Mouse (Mus musculus) MEL (cell line): ENCODE results near the gene Ints11. TPM values are rescaled to one million over a fixed set of nuclear protein-coding genes. Genes with fewer than 3 reads are reported as not detected.

Experiments
- DNase-seq: peaks from one replicate; pipeline ENCODE4 v3.0.0; 2011; ENCODE audit warnings: low read depth, low spot score
- H3K27ac ChIP-seq: 2 replicates; pipeline ENCODE4 v1.5.1; 2012; ENCODE audit warnings: low read depth, mild to moderate bottlenecking, control low read depth, low read length, moderate library complexity; ENCODE audit not compliant: control insufficient read depth
- H3K27me3 ChIP-seq, 2 experiments: fragments of 150-350 bp in 1 of 2; sonication (generic) in 1 of 2; 2 replicates each; pipeline ENCODE4 v1.6.1; 2012; ENCODE audit warnings: low read length in 2 of 2, mild to moderate bottlenecking in 2 of 2, improper control_type of control experiment in 1 of 2, moderate library complexity in 1 of 2; ENCODE audit not compliant: insufficient read depth in 2 of 2, control insufficient read depth in 1 of 2
- H3K36me3 ChIP-seq, 2 experiments: 2 replicates each; pipeline ENCODE4 v1.6.1; 2012 to 2014; ENCODE audit warnings: low read length in 2 of 2, improper control_type of control experiment in 1 of 2, inconsistent platforms in 1 of 2, mild to moderate bottlenecking in 1 of 2; ENCODE audit not compliant: insufficient read depth in 2 of 2, control insufficient read depth in 1 of 2
- H3K4me1 ChIP-seq, 2 experiments: fragments of 150-350 bp in 1 of 2; sonication (generic) in 1 of 2; 2 replicates each; pipeline ENCODE4 v1.6.1; 2012; ENCODE audit warnings: low read length in 2 of 2, improper control_type of control experiment in 1 of 2, mild to moderate bottlenecking in 1 of 2; ENCODE audit not compliant: insufficient read depth in 2 of 2, control insufficient read depth in 1 of 2
- H3K4me3 ChIP-seq, 2 experiments: fragments of 150-350 bp in 1 of 2; sonication (generic) in 1 of 2; 2 replicates each; pipeline ENCODE4 v1.5.1; 2012; ENCODE audit warnings: low read depth in 2 of 2, low read length in 2 of 2, mild to moderate bottlenecking in 2 of 2, moderate library complexity in 2 of 2, control low read depth in 1 of 2, improper control_type of control experiment in 1 of 2; ENCODE audit not compliant: control insufficient read depth in 1 of 2, insufficient read depth in 1 of 2
- H3K79me2 ChIP-seq: 2 replicates; pipeline ENCODE4 v1.6.1; 2012; ENCODE audit warnings: mild to moderate bottlenecking, low read length, moderate library complexity; ENCODE audit not compliant: control insufficient read depth, poor library complexity, insufficient read depth
- H3K9ac ChIP-seq: 2 replicates; pipeline ENCODE4 v1.6.1; 2012; ENCODE audit warnings: low read depth, mild to moderate bottlenecking, control low read depth, low read length, moderate library complexity; ENCODE audit not compliant: control insufficient read depth, poor library complexity, severe bottlenecking
- H3K9me3 ChIP-seq: fragments of 150-350 bp; sonication (generic); replicated peaks from 2 replicates; pipeline ENCODE4 v1.6.1; 2012; ENCODE audit warnings: mild to moderate bottlenecking, low read length, improper control_type of control experiment, moderate library complexity; ENCODE audit not compliant: insufficient read depth
- BHLHE40 ChIP-seq: IDR thresholded peaks from 2 replicates; pipeline ENCODE4 v1.6.1; 2012; ENCODE audit warnings: low read depth, mild to moderate bottlenecking, inconsistent platforms, low read length, improper control_type of control experiment, borderline replicate concordance
- CTCF ChIP-seq, 3 experiments: IDR thresholded peaks in 2 of 3; conservative IDR thresholded peaks in 1 of 3; 2 replicates each; pipeline ENCODE4 v1.5.1; 2011 to 2012; ENCODE audit warnings: low read length in 3 of 3, low read depth in 2 of 3, mild to moderate bottlenecking in 2 of 3, improper control_type of control experiment in 1 of 3, inconsistent platforms in 1 of 3, mixed read lengths in 1 of 3, moderate library complexity in 1 of 3; ENCODE audit not compliant: control insufficient read depth in 1 of 3, insufficient read depth in 1 of 3, poor library complexity in 1 of 3, severe bottlenecking in 1 of 3
- ELF1 ChIP-seq: IDR thresholded peaks from 2 replicates; pipeline ENCODE4 v1.6.1; 2014; ENCODE audit warnings: low read depth, mild to moderate bottlenecking, inconsistent platforms, low read length, improper control_type of control experiment, moderate library complexity
- EP300 ChIP-seq, 2 experiments: IDR thresholded peaks; 2 replicates each; pipeline ENCODE4 v1.6.1; 2011; ENCODE audit warnings: improper control_type of control experiment in 2 of 2, low read length in 2 of 2, low read depth in 1 of 2, mild to moderate bottlenecking in 1 of 2
- HCFC1 ChIP-seq: IDR thresholded peaks from 2 replicates; pipeline ENCODE4 v1.6.1; 2012; ENCODE audit warnings: low read depth, mild to moderate bottlenecking, inconsistent platforms, low read length, improper control_type of control experiment, moderate library complexity
- MXI1 ChIP-seq: IDR thresholded peaks from 2 replicates; pipeline ENCODE4 v1.6.1; 2011; ENCODE audit warnings: mild to moderate bottlenecking, low read depth, low read length, improper control_type of control experiment
- MYB ChIP-seq: IDR thresholded peaks from 2 replicates; pipeline ENCODE4 v1.6.1; 2011; ENCODE audit warnings: mild to moderate bottlenecking, low read depth, low read length, improper control_type of control experiment
- NELFE ChIP-seq: IDR thresholded peaks from 2 replicates; pipeline ENCODE4 v1.6.1; 2011; ENCODE audit warnings: low read depth, low read length, improper control_type of control experiment
- NRF1 ChIP-seq: IDR thresholded peaks from 2 replicates; pipeline ENCODE4 v1.6.1; 2014; ENCODE audit warnings: low read depth, mild to moderate bottlenecking, inconsistent platforms, low read length, improper control_type of control experiment, moderate library complexity; ENCODE audit not compliant: poor library complexity, insufficient read depth, severe bottlenecking
- POLR2A ChIP-seq, 2 experiments: IDR thresholded peaks; 2 replicates each; pipeline ENCODE4 v1.6.1; 2011 to 2012; ENCODE audit warnings: low read length in 2 of 2, mild to moderate bottlenecking in 2 of 2, control low read depth in 1 of 2, improper control_type of control experiment in 1 of 2, low read depth in 1 of 2, moderate library complexity in 1 of 2; ENCODE audit not compliant: control insufficient read depth in 1 of 2, insufficient read depth in 1 of 2, poor library complexity in 1 of 2
- POLR2AphosphoS2 ChIP-seq: IDR thresholded peaks from 2 replicates; pipeline ENCODE4 v1.6.1; 2011; ENCODE audit warnings: low read length, improper control_type of control experiment
- SIN3A ChIP-seq: IDR thresholded peaks from 2 replicates; pipeline ENCODE4 v1.6.1; 2012; ENCODE audit warnings: low read length, improper control_type of control experiment, inconsistent platforms
- TAL1 ChIP-seq: IDR thresholded peaks from 2 replicates; pipeline ENCODE4 v1.6.1; 2012; ENCODE audit warnings: mild to moderate bottlenecking, inconsistent platforms, low read length, moderate library complexity, mixed read lengths
- TBP ChIP-seq: IDR thresholded peaks from 2 replicates; pipeline ENCODE4 v1.8.0; 2011; ENCODE audit warnings: low read depth, low read length, improper control_type of control experiment
- ZMIZ1 ChIP-seq: IDR thresholded peaks from 2 replicates; pipeline ENCODE4 v1.6.1; 2012; ENCODE audit warnings: low read depth, mild to moderate bottlenecking, inconsistent platforms, low read length, improper control_type of control experiment, moderate library complexity
- ZNF384 ChIP-seq: IDR thresholded peaks from 2 replicates; pipeline ENCODE4 v1.6.1; 2012; ENCODE audit warnings: low read depth, mild to moderate bottlenecking, inconsistent platforms, low read length, improper control_type of control experiment
- polyA plus RNA-seq, 2 experiments: library from polyadenylated mRNA; stranded (reverse) in 1 of 2; unstranded in 1 of 2; fragments of >175 nt in 1 of 2; fragments of >200 nt in 1 of 2; gene quantifications; 2 replicates each; pipeline versions ENCODE4 v1.2.1 to v1.2.4; 2012; ENCODE audit warnings: low replicate concordance in 2 of 2, low read depth in 1 of 2; ENCODE audit not compliant: insufficient read length in 2 of 2, insufficient read depth in 1 of 2, missing spikeins in 1 of 2
- total RNA-seq: library from RNA; depleted of rRNA; stranded (reverse); fragments of 300-350 nt; gene quantifications from 2 replicates; pipeline ENCODE4 v1.2.3, GENCODE M21; 2012; rRNA removed

Gene Ints11
- total RNA-seq (78.9 and 82.5 TPM in 2 replicates), polyA plus RNA-seq (10 to 100 TPM in 1 of 2 experiments, not detected in 1; 96.8 TPM)

DNA sequence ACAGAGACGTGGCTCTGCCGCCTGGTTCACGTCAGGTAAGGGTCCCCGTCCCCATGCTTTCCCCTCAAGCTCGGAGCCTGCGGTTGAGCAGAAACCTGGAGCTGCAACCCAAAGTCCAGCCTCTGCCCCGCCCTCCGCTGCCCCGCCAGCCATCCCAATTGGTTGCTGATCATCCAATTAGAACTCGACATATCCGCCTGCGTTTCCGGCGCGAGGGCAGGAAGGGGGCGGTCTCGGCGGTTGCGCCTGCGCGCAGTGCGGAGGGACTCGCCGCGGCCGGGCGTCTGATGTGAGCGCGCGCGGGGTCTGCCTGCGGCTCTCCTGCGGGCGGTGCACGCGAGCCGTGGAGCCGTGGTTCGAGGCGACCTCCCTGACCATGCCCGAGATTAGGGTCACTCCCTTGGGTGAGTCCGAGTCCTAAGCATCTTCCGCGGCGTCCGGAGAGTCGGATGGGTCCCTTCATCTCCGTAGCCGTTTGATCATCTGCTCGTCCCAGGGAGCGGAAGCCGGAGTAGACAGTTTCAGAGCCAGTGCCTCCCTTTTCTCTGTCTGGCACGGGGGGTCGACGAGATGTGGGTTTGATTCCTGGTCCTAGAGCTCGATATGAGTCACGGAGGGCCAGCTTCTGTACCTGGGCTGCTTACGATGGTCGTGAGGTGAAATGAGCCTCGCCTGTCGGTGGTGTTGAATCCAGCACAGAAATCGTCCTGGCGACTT lies at the start of gene Ints11, which contains the start of gene Cptp:
Ints11 (plus strand) TSS at position 230 of the 717 bp plus-strand sequence.
Cptp (minus strand) TSS at position 124 of the 717 bp plus-strand sequence.
- Histone ChIP-seq H3K9me3 (no peaks in the 10 kb centered on the region), H3K4me1 (peaks cover 4 to 12% of the 10 kb centered on the region in 2 experiments), H3K4me3 (peak within 1 kb of the TSS; percentile 89 to 97), H3K27me3 (no peaks in the 10 kb centered on the region), H3K36me3 (peaks cover 0 to 9% of the 10 kb centered on the region in 2 experiments), H3K79me2 (peaks cover 27% of the 10 kb centered on the region), H3K9ac (peak within 1 kb of the TSS; percentile 92), H3K27ac (peak within 1 kb of the TSS; percentile 83)
- peak; percentile 96 for DNase-seq
- TF ChIP-seq NELFE = peak; percentile 98
- no peak for TF ChIP-seq BHLHE40
- peak; percentile 52; the same call in 1 of the 2 replicates for TF ChIP-seq SIN3A
- peak; percentile 80 for TF ChIP-seq HCFC1
- TF ChIP-seq POLR2A (IDR thresholded peaks at IDR 0.05; ENCODE audit: control insufficient read depth in 1 of 2, insufficient read depth in 1 of 2, low read depth in 1 of 2, low read length in 2 of 2, poor library complexity in 1 of 2) = peak; percentile 96 to 97
- peak; percentile 87 for TF ChIP-seq POLR2AphosphoS2
- no peak for TF ChIP-seq EP300 (IDR thresholded peaks at IDR 0.05; ENCODE audit: low read depth in 1 of 2, low read length in 2 of 2)
- no peak for TF ChIP-seq TAL1
- peak; percentile 67 for TF ChIP-seq TBP
- TF ChIP-seq ZMIZ1 = peak; percentile 66; the same call in 1 of the 2 replicates
- 0 out of 2 replicates have a peak, but pooled peaks have one; percentile 54 for TF ChIP-seq MXI1
- TF ChIP-seq NRF1 = peak; percentile 88
- peak; percentile 49; the same call in 1 of the 2 replicates for TF ChIP-seq ELF1

DNA sequence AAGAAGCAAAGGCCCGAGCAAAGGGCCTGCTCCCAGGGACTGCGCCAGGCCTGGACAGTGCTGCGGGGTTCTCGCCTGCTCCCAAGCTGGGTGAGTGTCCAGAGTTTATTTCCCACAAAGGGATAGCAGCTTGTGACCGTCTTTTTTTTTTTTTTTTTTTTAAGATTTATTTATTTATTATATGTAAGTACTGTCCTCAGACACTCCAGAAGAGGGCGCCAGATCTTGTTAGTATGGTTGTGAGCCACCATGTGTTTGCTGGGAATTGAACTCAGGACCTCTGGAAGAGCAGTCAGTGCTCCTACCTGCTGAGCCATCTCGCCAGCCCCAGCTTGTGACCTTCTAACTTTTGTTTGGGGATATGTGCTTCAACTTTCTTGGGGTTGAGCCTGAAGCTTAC lies 48.3 kb upstream of the Ints11 start:
- Histone ChIP-seq H3K79me2 (peaks cover 13% of the 10 kb centered on the region), H3K4me3 (no peak overlapping the region), H3K27me3 (no peaks in the 10 kb centered on the region), H3K4me1 (no peaks in the 10 kb centered on the region), H3K9me3 (no peaks in the 10 kb centered on the region), H3K27ac (no peak overlapping the region), H3K9ac (no peak overlapping the region)
- peak; percentile 70 for DNase-seq
- TF ChIP-seq CTCF (IDR thresholded peaks at IDR 0.05 in 2 of 3, conservative IDR thresholded peaks at IDR 0.05 in 1 of 3; ENCODE audit: control insufficient read depth in 1 of 3, insufficient read depth in 1 of 3, low read depth in 2 of 3, low read length in 3 of 3, poor library complexity in 1 of 3, severe bottlenecking in 1 of 3) (peak in 1 of 3 experiments; percentile 14; a peak in 1 of 6 replicates), ZNF384 (peak; percentile 72), MYB (no peak)
- TF ChIP-seq, all 39 proteins: peak for 2
- peaks cover 4 to 63% of the 10 kb centered on the region in 2 experiments; a peak in 3 of 4 replicates for H3K36me3 ChIP-seq
